Mouse (Mus musculus): ENCODE results near the gene Rcl1. TPM values are rescaled to one million over a fixed set of nuclear protein-coding genes. Genes with fewer than 3 reads are reported as not detected.

The Rcl1 gene
- polyA plus RNA-seq, 1 experiment = 18.2 TPM

- H3K4me3 ChIP-seq (replicated peaks; ENCODE audit: control insufficient read depth, low read depth, low read length) = no peak overlapping the region
- no peak for TF ChIP-seq CTCF (IDR thresholded peaks at IDR 0.05; ENCODE audit: control insufficient read depth, insufficient read depth, low read length)
- no peak for TF ChIP-seq POLR2A (IDR thresholded peaks at IDR 0.05; ENCODE audit: borderline replicate concordance, control insufficient read depth, low read depth, low read length)
- WGBS = 81% methylated on average over 6 of the region's 6 CpGs
Observed at GRCm38 (mm10) chr19:29116796-29117195, 15.6 kb downstream of the Rcl1 start.

GRCm38 (mm10) chr19:29118196-29118595 lies 17.0 kb downstream of the Rcl1 start:
- Histone ChIP-seq H3K27ac (ENCODE audit: control insufficient read depth, insufficient read depth, low read depth, low read length, poor library complexity) (no peak overlapping the region), H3K4me3 (replicated peaks; ENCODE audit: control insufficient read depth, low read depth, low read length) (no peak overlapping the region), H3K4me1 (ENCODE audit: control insufficient read depth, insufficient read depth, low read length) (no peaks in the 10 kb centered on the region)
- TF ChIP-seq POLR2A (IDR thresholded peaks at IDR 0.05; ENCODE audit: borderline replicate concordance, control insufficient read depth, low read depth, low read length) = no peak
- TF ChIP-seq CTCF (IDR thresholded peaks at IDR 0.05; ENCODE audit: control insufficient read depth, insufficient read depth, low read length) = no peak
- 88% methylated on average over 13 of the region's 13 CpGs for WGBS

More at GRCm38 (mm10) chr19:29116796-29117195, 15.6 kb downstream of the Rcl1 start:
- peaks cover 3% of the 10 kb centered on the region; the same call in 1 of the 2 replicates for H3K4me1 ChIP-seq (ENCODE audit: control insufficient read depth, insufficient read depth, low read length)
- no peak overlapping the region for H3K27ac ChIP-seq (ENCODE audit: control insufficient read depth, insufficient read depth, low read depth, low read length, poor library complexity)

GRCm38 (mm10) chr19:29120311-29120710 lies 19.1 kb downstream of the Rcl1 start:
- H3K4me3 ChIP-seq (replicated peaks; ENCODE audit: control insufficient read depth, low read depth, low read length) = no peak overlapping the region
- H3K27ac ChIP-seq (ENCODE audit: control insufficient read depth, insufficient read depth, low read depth, low read length, poor library complexity) = no peak overlapping the region
- 66% methylated on average over 6 of the region's 6 CpGs for WGBS
- no peak for TF ChIP-seq CTCF (IDR thresholded peaks at IDR 0.05; ENCODE audit: control insufficient read depth, insufficient read depth, low read length)
- TF ChIP-seq POLR2A (IDR thresholded peaks at IDR 0.05; ENCODE audit: borderline replicate concordance, control insufficient read depth, low read depth, low read length) = no peak
- H3K4me1 ChIP-seq (ENCODE audit: control insufficient read depth, insufficient read depth, low read length) = no peaks in the 10 kb centered on the region

- Histone ChIP-seq H3K4me1 (ENCODE audit: control insufficient read depth, insufficient read depth, low read length) (no peaks in the 10 kb centered on the region), H3K4me3 (replicated peaks; ENCODE audit: control insufficient read depth, low read depth, low read length) (no peak overlapping the region), H3K27ac (ENCODE audit: control insufficient read depth, insufficient read depth, low read depth, low read length, poor library complexity) (no peak overlapping the region)
- WGBS = 90% methylated on average over 9 of the region's 9 CpGs
- TF ChIP-seq POLR2A (IDR thresholded peaks at IDR 0.05; ENCODE audit: borderline replicate concordance, control insufficient read depth, low read depth, low read length) (no peak), CTCF (IDR thresholded peaks at IDR 0.05; ENCODE audit: control insufficient read depth, insufficient read depth, low read length) (no peak)
Observed at GRCm38 (mm10) chr19:29121394-29121793, 20.2 kb downstream of the Rcl1 start.

GRCm38 (mm10) chr19:29124886-29125585 lies 23.9 kb downstream of the Rcl1 start:
- 94% methylated on average over 13 of the region's 13 CpGs for WGBS
- no peak for TF ChIP-seq POLR2A (IDR thresholded peaks at IDR 0.05; ENCODE audit: borderline replicate concordance, control insufficient read depth, low read depth, low read length)
- no peak for TF ChIP-seq CTCF (IDR thresholded peaks at IDR 0.05; ENCODE audit: control insufficient read depth, insufficient read depth, low read length)

GRCm38 (mm10) chr19:29126347-29127015 lies 25.3 kb downstream of the Rcl1 start:
- H3K4me3 ChIP-seq (replicated peaks; ENCODE audit: control insufficient read depth, low read depth, low read length) = no peak overlapping the region

More at GRCm38 (mm10) chr19:29124886-29125585, 23.9 kb downstream of the Rcl1 start:
- Histone ChIP-seq H3K4me1 (ENCODE audit: control insufficient read depth, insufficient read depth, low read length) (no peaks in the 10 kb centered on the region), H3K27ac (ENCODE audit: control insufficient read depth, insufficient read depth, low read depth, low read length, poor library complexity) (no peak overlapping the region), H3K4me3 (replicated peaks; ENCODE audit: control insufficient read depth, low read depth, low read length) (no peak overlapping the region)

GRCm38 (mm10) chr19:29127331-29127730 lies 26.2 kb downstream of the Rcl1 start:
- H3K27ac ChIP-seq (ENCODE audit: control insufficient read depth, insufficient read depth, low read depth, low read length, poor library complexity) = no peak overlapping the region
- H3K4me3 ChIP-seq (replicated peaks; ENCODE audit: control insufficient read depth, low read depth, low read length) = no peak overlapping the region
- no peaks in the 10 kb centered on the region for H3K4me1 ChIP-seq (ENCODE audit: control insufficient read depth, insufficient read depth, low read length)
- 78% methylated on average over 6 of the region's 6 CpGs for WGBS
- no peak for TF ChIP-seq POLR2A (IDR thresholded peaks at IDR 0.05; ENCODE audit: borderline replicate concordance, control insufficient read depth, low read depth, low read length)
- no peak for TF ChIP-seq CTCF (IDR thresholded peaks at IDR 0.05; ENCODE audit: control insufficient read depth, insufficient read depth, low read length)

More at GRCm38 (mm10) chr19:29126347-29127015, 25.3 kb downstream of the Rcl1 start:
- H3K27ac ChIP-seq (ENCODE audit: control insufficient read depth, insufficient read depth, low read depth, low read length, poor library complexity) = no peak overlapping the region
- 93% methylated on average over 12 of the region's 12 CpGs for WGBS
- TF ChIP-seq POLR2A (IDR thresholded peaks at IDR 0.05; ENCODE audit: borderline replicate concordance, control insufficient read depth, low read depth, low read length) = no peak
- no peak for TF ChIP-seq CTCF (IDR thresholded peaks at IDR 0.05; ENCODE audit: control insufficient read depth, insufficient read depth, low read length)
- H3K4me1 ChIP-seq (ENCODE audit: control insufficient read depth, insufficient read depth, low read length) = no peaks in the 10 kb centered on the region

- TF ChIP-seq CTCF (IDR thresholded peaks at IDR 0.05; ENCODE audit: control insufficient read depth, insufficient read depth, low read length) (no peak), POLR2A (IDR thresholded peaks at IDR 0.05; ENCODE audit: borderline replicate concordance, control insufficient read depth, low read depth, low read length) (no peak)
- WGBS = 84% methylated on average over 6 of the region's 6 CpGs
- Histone ChIP-seq H3K4me3 (replicated peaks; ENCODE audit: control insufficient read depth, low read depth, low read length) (no peak overlapping the region), H3K27ac (ENCODE audit: control insufficient read depth, insufficient read depth, low read depth, low read length, poor library complexity) (no peak overlapping the region), H3K4me1 (ENCODE audit: control insufficient read depth, insufficient read depth, low read length) (no peaks in the 10 kb centered on the region)
Observed at GRCm38 (mm10) chr19:29128217-29128616, 27.0 kb downstream of the Rcl1 start.
